Mouse (Mus musculus) right cerebral cortex, adult 18-20 months (tissue): Measurements from ENCODE around the gene Mul1.

Experiments
- DNase-seq: peaks from one replicate; pipeline ENCODE4 v3.0.0; 2022; ENCODE audit warnings: mixed read lengths

Mul1 gene

GRCm38 (mm10) chr4:138462971-138463831, 28.7 kb downstream of the Mul1 start:
- peak; percentile 75 for DNase-seq

- peak; percentile 69 for DNase-seq
These were observed 29.5 kb downstream of the Mul1 start for GRCm38 (mm10) chr4:138463832-138464487.

- no peak for DNase-seq
These were observed 30.3 kb downstream of the Mul1 start for GRCm38 (mm10) chr4:138464667-138465353.

- DNase-seq: no peak
These were observed 31.0 kb downstream of the Mul1 start for GRCm38 (mm10) chr4:138465446-138465845.

- DNase-seq: no peak
These were observed 32.2 kb downstream of the Mul1 start for GRCm38 (mm10) chr4:138466690-138467089.

GRCm38 (mm10) chr4:138467451-138467850, 33.0 kb downstream of the Mul1 start:
- no peak for DNase-seq

GRCm38 (mm10) chr4:138469080-138469479, 34.6 kb downstream of the Mul1 start:
- DNase-seq: no peak

GRCm38 (mm10) chr4:138471241-138471640, 36.8 kb downstream of the Mul1 start:
- DNase-seq: no peak

- peak; percentile 92 for DNase-seq
These were observed 45.1 kb downstream of the Mul1 start for GRCm38 (mm10) chr4:138479595-138479994.

- no peak for DNase-seq
These were observed 46.5 kb downstream of the Mul1 start for GRCm38 (mm10) chr4:138480962-138481361.

- no peak for DNase-seq
These were observed 48.2 kb downstream of the Mul1 start for GRCm38 (mm10) chr4:138482721-138483120.

GRCm38 (mm10) chr4:138488241-138488640, 53.8 kb downstream of the Mul1 start:
- no peak for DNase-seq

GRCm38 (mm10) chr4:138491088-138491487, 56.6 kb downstream of the Mul1 start:
- DNase-seq: no peak
